Mouse (Mus musculus): ENCODE data around the gene Rit1.

DNA sequence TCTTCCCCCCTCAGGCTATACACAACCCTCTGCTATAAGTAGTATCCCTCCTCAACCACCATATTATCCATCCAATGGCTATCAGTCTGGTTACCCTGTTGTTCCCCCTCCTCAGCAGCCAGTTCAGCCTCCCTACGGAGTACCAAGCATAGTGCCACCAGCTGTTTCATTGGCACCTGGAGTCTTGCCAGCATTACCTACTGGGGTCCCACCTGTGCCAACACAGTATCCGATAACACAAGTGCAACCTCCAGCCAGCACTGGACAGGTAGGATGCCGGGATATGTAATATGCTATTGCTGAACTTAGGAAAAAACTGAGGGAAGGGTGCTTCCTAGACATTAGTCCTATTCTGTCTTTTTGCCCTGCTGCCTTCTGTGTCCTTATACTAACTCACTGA lies 16.4 kb upstream of the Rit1 start:
- TF ChIP-seq CTCF (conservative IDR thresholded peaks at IDR 0.05; ENCODE audit: insufficient read depth, insufficient read length, low read depth, low read length) = no peak
- TF ChIP-seq POLR2A (IDR thresholded peaks at IDR 0.05; ENCODE audit: low read depth, low read length) = no peak

All from kidney, adult 2 months (tissue).